Comparison of ENCODE assay signal across 8 mouse cellular contexts in the genomic region with DNA sequence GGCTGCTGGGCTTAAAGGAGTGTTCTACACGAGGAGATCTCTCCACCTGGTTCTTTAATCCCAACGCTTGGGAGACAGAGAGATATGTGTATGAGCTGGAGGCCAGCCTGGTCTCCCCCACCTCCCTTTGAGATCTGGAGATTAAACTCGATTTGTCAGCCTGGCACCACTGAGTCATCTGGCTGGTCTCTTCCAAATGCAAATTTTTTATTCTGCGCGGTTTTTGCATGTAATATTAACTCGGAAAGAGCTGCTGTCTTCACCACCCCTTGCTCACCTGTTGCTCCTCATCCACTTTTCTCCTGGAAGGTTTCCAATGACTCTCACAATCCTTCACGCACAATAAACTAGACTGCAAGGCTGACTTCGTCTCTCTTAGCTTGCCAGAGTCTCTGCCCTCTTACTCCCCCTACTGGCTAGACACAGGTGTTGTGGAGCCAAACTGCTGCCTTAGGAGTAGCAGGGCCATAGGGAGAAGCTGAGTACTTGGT. TPM values are rescaled to one million over a fixed set of nuclear protein-coding genes. Genes with fewer than 3 reads are reported as not detected.
DNase-seq lines count a peak whose midpoint lies in the region; ATAC-seq lines count a peak whose summit lies in the region.

TSS of gene Capns1 (minus strand) at position 331 of the 491 bp plus-strand sequence.

- H3K4me2 ChIP-seq in forebrain, embryonic 15.5 days (replicated peaks) = peak within 1 kb of the TSS; percentile 33
- H3K4me2 ChIP-seq in hindbrain, embryonic 12.5 days (replicated peaks) = peak within 1 kb of the TSS; percentile 30

- no peak for ATAC-seq in forebrain, embryonic 15.5 days (replicated peaks)
- ATAC-seq in hindbrain, embryonic 12.5 days (ENCODE audit: low FRiP score) = no peak

- DNase-seq in layer of hippocampus, adult 11-12 months (ENCODE audit: low spot score) = peak; percentile 57
- no peak for DNase-seq in layer of hippocampus, adult 9-11 months
- peak; percentile 61 for DNase-seq in cerebellum, adult 11-12 months
- DNase-seq in layer of hippocampus, postnatal 36 days = peak in 1 of 2 experiments; percentile 61
- DNase-seq in lung, postnatal 4 days = peak; percentile 46 to 75
- peak; percentile 58 for DNase-seq in right cerebral cortex, postnatal 25 days

- H3K4me3 ChIP-seq in forebrain, embryonic 15.5 days = peak within 1 kb of the TSS; percentile 19; the same call in 1 of the 2 replicates
- H3K4me3 ChIP-seq in hindbrain, embryonic 12.5 days = 0 out of 2 replicates have a peak within 1 kb of the TSS, but pooled peaks have one; percentile 4

- WGBS in forebrain, embryonic 15.5 days = 5% methylated on average over 8 of the region's 8 CpGs
- 11% methylated on average over 8 of the region's 8 CpGs for WGBS in hindbrain, embryonic 12.5 days

- no peaks in the 10 kb centered on the region for H3K9me3 ChIP-seq in forebrain, embryonic 15.5 days
- H3K9me3 ChIP-seq in hindbrain, embryonic 12.5 days (replicated peaks) = no peaks in the 10 kb centered on the region

- no peaks in the 10 kb centered on the region for H3K27me3 ChIP-seq in forebrain, embryonic 15.5 days
- no peaks in the 10 kb centered on the region for H3K27me3 ChIP-seq in hindbrain, embryonic 12.5 days

- H3K36me3 ChIP-seq in forebrain, embryonic 15.5 days = no peaks in the 10 kb centered on the region
- no peaks in the 10 kb centered on the region for H3K36me3 ChIP-seq in hindbrain, embryonic 12.5 days

- no peak within 1 kb of the TSS for H3K27ac ChIP-seq in forebrain, embryonic 15.5 days (replicated peaks)
- H3K27ac ChIP-seq in hindbrain, embryonic 12.5 days = peak within 1 kb of the TSS; percentile 40; the same call in 1 of the 2 replicates

- H3K4me1 ChIP-seq in forebrain, embryonic 15.5 days = peaks cover 13% of the 10 kb centered on the region
- H3K4me1 ChIP-seq in hindbrain, embryonic 12.5 days = peaks cover 6% of the 10 kb centered on the region

- H3K9ac ChIP-seq in forebrain, embryonic 15.5 days (replicated peaks) = no peak within 1 kb of the TSS
- H3K9ac ChIP-seq in hindbrain, embryonic 12.5 days = no peak within 1 kb of the TSS

RNA-seq across cellular contexts. Expression of gene Capns1, which starts in this region (rescaled TPM):
- 62.5 and 67.8 TPM in 2 replicates for polyA plus RNA-seq in forebrain, embryonic 15.5 days (2015; fragmentation: Nextera tagmentation; extraction: Ambion mirVana)
- polyA plus RNA-seq in hindbrain, embryonic 12.5 days (2016; fragmentation: Nextera tagmentation; extraction: Ambion mirVana) = 78.0 and 80.0 TPM in 2 replicates
- total RNA-seq in layer of hippocampus, postnatal 36 days (2021) = 100 to 1,000 TPM; 207 to 234 TPM
